Mouse (Mus musculus): ENCODE measurements around the gene Gm45233.

DNA sequence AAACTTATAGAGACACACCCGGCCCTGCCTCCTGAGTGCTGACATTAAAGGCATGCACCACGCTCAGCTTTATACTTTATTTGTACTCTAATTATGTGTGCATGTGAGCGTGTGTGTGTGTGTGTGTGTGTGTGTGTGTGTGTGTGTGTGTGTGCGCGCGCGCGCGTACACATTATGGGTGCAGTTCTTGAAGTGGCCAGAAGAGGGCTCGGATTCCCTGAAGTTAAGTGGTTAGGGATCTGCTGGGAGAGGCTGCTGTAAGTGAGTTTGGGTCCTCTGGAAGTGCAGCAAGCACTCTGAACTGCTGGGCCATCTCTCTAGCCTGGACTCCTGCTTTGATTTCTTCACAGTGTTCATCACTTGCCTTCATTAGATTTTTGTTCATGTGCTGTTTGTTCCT lies 26.6 kb upstream of the Gm45233 start:
- TF ChIP-seq CTCF (IDR thresholded peaks at IDR 0.05; ENCODE audit: borderline replicate concordance, extremely low read depth, insufficient read depth, insufficient read length): 0 out of 2 replicates have a peak, but pooled peaks have one; percentile 11
- no peak for TF ChIP-seq POLR2A (IDR thresholded peaks at IDR 0.05; ENCODE audit: borderline replicate concordance, extremely low read depth, insufficient read depth, insufficient read length, poor library complexity, severe bottlenecking)

Data from brain, embryonic 14.5 days (tissue).